Mouse (Mus musculus): ENCODE data around the gene Relb.

GRCm38 (mm10) chr7:19600562-19600961, 28.7 kb downstream of the Relb start:
- TF ChIP-seq MAX (IDR thresholded peaks at IDR 0.05; ENCODE audit: low read depth) (no peak), POLR2A (IDR thresholded peaks at IDR 0.05; ENCODE audit: insufficient read length, low read depth) (no peak), SRF (IDR thresholded peaks at IDR 0.05; ENCODE audit: control insufficient read depth, insufficient read length, low read depth) (no peak), POLR2AphosphoS2 (IDR thresholded peaks at IDR 0.05; ENCODE audit: insufficient read length, low read depth) (no peak)

Measured in myocyte (in vitro differentiated cells).